Mouse (Mus musculus) right cerebral cortex, postnatal 36 days (tissue): ENCODE measurements around the gene Gorasp2.

ENCODE experiments used
- DNase-seq, 2 experiments: peaks; one replicate each; pipeline ENCODE4 v3.0.0; 2022; ENCODE audit warnings: low spot score in 2 of 2, mixed read lengths in 1 of 2

Gorasp2 gene

DNA sequence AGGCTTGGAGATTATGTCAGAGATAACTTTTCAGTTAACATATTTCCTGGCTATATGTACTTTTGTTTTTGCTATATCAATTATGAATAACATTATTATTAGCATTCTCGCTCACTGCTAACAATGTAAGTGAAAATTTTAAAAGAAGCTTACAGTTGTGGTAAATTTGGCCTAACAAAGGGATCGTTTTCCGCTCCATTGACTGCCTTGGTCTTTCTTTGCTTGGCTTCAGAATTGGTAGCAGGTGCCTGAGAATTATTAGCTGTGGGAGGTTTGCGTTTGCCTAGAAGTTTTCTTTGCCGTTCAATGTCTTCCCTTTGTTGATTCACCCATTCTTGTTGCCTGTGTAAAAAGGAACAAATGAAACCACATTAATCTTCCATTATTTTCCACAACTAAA is 80.5 kb downstream of the Gorasp2 start:
- no peak for DNase-seq

DNA sequence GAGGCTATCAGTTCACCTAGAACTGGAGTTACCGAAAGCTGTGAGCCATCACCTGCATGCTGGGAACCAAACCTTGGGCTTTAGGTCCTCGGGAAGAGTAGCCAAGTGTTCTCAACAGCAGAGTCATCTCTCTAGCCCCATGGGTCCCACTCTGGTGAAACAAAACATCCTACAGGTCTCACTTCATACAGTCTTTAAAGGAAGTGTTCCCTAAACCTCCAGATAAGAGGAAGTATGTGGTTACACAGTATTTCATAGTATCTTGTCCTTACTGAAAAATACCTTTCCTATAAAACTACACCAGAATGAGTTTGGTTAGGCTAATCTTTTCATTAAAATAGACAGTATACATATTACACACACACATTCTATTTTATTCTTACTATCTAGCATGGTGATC is 81.2 kb downstream of the Gorasp2 start:
- DNase-seq, result no peak

DNA sequence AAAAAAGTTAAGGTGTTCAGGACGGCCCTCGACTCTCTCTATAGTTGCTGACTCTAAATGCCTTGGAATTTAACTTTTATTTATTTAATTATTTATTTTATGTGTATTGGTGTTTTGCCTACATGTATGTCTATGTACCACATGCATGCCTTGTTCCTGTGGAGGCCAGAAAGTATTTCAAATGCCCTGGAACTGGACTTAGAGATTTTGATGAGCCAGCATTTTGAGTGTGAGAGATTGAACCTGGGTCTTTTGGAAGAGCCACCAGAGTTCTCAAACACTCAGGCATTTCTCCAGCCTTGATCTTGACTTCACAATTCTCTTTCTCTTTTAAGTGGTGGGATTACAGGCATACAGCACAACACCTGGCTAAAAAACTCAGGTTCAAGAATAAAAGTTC is 90.3 kb downstream of the Gorasp2 start:
- no peak for DNase-seq

DNA sequence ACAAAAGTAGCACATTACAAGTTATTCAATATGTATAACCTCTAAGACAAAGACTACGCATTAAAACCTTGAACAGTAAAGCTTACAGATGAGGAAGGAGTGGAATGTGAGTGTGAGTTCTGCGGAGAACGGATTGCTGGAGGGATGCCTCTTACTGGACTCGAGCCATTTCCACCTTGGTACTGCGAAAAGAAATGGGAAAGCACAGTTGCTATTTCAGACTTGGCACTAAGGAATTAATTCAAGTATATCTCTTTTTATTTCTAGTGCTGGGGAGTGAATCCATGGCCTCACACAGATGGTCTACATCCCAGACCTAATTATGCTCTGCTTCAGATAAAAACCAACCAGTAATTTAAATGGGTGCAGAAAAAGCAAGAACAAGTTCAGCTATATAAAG is 90.8 kb downstream of the Gorasp2 start:
- DNase-seq, result peak; percentile 12 to 16
